Mouse (Mus musculus): ENCODE data around the gene Phyhd1.

- TF ChIP-seq CTCF (IDR thresholded peaks at IDR 0.05; ENCODE audit: borderline replicate concordance, extremely low read depth, insufficient read depth, insufficient read length) (no peak), POLR2A (IDR thresholded peaks at IDR 0.05; ENCODE audit: borderline replicate concordance, extremely low read depth, insufficient read depth, insufficient read length, poor library complexity, severe bottlenecking) (no peak)
Observed at GRCm38 (mm10) chr2:30311481-30311880, 45.5 kb downstream of the Phyhd1 start.

Measured in brain, embryonic 14.5 days (tissue).